Mouse (Mus musculus) 416B (cell line): ENCODE measurements around the gene Zfp385c.

ENCODE experiments used
- DNase-seq: peaks from one replicate; pipeline ENCODE4 v3.0.0; 2011; ENCODE audit warnings: low read depth

The Zfp385c gene

GRCm38 (mm10) chr11:100692164-100692616, at the start of gene Zfp385c:
Gene Zfp385c, minus strand, starts transcription at chr11:100692455.
- DNase-seq: no peak

DNA sequence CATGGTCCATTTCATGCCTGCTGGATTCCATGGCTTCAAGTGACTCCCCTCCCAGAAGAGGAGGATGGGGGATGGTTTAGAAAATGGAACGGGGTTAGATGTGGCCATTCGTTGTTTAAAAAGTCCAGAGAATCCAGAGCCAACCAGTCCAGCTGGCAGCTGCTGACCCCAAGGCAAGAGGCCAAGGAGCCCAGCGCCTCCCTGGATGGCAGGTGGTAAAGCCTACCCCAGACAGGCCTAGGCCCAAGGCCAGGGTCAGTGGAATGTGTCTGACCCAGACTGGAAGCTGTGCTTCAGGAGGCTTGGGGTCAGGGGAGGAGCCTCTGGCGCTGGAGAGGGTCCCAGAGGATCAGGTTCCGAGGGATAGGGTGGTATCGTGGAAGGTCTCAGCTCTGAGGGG, 49.1 kb upstream of the Zfp385c start:
- no peak for DNase-seq

GRCm38 (mm10) chr11:100738749-100739148, 46.5 kb upstream of the Zfp385c start:
- DNase-seq: no peak

DNA sequence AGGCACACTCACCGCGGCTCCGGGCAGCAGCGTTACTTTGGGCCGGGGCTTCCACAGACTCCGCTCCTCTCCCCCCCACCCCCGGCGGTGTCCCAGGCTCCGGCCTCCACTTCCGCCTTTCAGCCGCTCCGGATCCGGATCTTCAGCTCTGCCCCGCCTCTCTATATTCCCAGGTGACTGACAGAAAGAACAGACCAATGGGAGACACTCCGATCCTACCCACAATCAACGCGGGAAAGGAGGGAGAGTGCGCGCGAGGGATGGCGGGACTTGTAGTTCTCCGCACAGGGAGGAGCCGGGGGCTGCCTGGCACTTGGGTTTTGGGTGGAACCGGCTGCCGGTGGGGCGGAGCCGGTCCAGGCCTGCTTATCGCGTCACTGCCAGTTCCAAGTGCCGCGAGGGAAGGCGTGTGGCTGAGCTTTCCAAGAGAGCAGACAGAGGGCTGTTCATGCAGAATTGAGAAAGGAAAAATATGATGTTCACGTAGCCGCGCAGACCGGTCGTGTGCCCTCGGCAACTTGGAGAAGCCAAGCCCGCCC, 45.9 kb upstream of the Zfp385c start, which contains the start of gene Rab5c:
TSS of gene Rab5c (minus strand) at position 150 of the 539 bp plus-strand sequence.
- peak; percentile 100 for DNase-seq

- DNase-seq: peak; percentile 85
These were observed 45.0 kb upstream of the Zfp385c start for GRCm38 (mm10) chr11:100737105-100737733.

GRCm38 (mm10) chr11:100736746-100737080, 44.5 kb upstream of the Zfp385c start:
- no peak for DNase-seq

DNA sequence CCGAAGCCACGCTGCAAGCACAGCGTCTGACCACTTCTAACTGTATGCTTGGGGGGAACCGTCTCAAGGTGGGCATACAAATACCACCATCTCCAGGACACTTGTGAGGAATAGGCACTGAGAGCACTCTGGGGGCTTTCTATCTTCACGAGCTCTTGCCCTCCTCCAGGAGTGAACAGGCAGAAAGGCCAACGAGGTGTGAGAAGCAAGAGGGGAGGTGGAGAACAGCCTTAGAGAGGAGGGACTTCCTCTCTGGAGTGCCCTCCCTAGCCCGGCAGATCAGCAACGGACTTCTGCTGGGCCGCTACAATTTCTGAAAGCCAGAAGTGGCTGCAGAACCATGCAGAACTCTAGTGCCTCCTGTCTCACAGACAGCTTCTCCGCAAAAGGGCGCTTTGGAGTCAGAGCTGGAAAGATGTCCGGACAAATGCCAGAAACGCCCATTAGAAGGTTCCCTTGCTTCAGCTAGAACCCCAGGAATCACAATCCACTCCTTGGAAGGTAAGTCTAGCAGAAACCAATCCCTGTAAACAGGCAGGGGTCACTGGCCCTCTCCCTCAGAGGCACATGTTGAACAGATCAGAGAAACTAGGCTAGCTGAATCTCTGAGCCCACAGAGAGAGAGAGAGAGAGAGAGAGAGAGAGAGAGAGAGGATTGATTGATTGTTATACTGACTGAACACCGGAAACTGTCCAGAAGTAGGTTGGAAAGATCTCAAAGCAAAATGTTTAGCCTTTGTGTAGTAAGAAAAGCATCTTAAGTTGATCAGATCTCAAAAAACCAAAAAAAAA, 43.9 kb upstream of the Zfp385c start:
- DNase-seq: peak; percentile 78

DNA sequence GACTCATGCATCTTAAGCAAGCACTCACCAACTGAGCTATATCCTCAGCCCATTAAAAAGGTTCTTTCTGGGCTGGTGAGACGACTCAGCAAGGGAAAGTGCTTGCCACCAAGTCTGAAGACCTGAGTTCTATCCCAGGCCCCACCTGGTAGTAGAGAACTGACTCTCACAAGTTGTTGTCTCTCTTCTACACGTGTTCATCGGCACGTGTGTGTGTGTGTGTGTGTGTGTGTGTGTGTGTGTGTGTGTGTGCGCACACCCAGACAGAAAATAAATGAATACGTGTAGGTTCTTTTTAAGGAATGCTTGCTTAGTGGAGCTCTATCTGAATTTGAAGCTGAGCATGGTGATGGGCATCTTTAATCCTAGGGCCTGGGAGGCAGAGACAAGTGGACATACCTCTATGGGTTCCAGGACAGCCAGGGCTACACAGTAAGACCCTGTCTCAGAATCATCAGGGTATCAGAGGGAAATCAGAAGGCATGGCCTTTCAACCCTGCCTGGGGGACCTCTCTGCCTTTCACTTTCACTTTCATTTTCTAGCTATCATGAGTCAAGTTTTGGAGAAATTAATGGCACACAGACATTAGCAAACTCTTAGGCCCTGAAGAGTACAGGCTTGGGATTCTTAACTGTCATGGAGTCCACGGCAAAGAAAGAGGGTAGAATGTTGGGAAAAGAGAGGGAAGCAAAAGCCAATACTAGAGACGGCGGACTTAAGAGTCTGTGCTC, 43.0 kb upstream of the Zfp385c start:
- DNase-seq: peak; percentile 55

GRCm38 (mm10) chr11:100730477-100731205, 38.4 kb upstream of the Zfp385c start:
- peak; percentile 49 for DNase-seq

DNA sequence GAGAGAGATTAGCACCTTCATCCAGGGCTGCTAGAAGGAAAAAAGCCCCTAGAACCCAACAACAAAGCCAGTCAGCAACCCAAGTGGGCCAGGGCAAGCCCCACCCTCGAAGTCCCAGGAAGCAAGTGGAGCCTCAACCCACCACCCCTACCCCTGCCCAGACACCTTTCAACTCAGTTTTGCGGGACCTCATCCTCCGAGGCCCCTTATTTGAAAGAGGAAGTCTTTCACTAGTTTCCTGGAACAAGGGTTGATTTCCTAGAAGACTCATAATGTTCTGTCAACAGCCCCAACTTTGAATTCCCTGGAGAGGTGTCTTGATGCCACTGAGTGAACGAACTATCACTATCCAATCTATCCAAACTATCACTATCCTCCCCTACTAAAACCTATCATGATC, 37.7 kb upstream of the Zfp385c start:
- DNase-seq: no peak

GRCm38 (mm10) chr11:100728601-100729000, 36.3 kb upstream of the Zfp385c start:
- DNase-seq: no peak

DNA sequence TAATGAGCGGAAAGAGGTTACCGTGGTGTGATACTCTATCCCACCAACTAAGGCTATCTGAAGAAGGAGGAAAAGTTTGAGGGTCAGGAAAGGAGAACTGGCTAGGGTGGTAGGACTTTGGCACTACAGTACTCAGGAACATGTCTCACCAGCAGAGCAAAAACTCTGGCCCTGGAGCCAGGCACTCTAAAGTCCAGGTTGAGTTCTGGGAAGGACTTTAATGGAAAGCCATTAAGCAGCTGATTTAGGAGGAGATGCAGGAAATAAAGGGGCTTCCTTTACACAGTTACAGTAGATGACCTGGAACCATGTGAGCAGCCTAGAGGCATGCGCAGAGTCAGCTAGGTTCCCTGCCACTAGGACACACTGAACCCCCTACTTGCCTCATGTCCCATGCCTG, 34.9 kb upstream of the Zfp385c start:
- DNase-seq: no peak

- peak; percentile 36 for DNase-seq
These were observed 32.8 kb upstream of the Zfp385c start for GRCm38 (mm10) chr11:100724919-100725512.

DNA sequence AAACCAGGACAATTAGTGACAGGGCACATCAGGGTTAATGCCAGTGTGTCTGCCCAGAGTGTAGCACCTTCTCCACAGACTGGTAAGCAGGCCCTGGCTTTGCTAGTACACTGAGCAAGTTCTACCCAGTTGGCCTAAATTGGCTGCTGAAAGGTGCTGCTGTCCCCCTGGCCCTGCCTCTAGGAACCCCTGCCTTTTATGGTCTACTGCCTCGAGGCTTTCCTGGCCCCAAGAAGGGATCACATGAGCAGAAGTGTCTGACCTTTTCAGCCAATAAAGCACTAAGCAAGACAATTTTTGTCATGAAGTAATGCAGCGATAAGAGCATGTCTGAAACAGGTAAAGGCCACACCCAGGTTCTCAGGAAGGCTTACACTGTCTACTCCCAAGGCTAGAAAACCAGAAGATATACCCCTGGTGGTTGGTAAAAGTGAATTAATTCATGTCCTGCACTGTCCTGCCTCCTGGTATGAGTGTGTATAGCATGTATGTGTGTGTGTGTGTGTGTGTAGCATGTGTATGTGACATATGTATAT, 30.3 kb upstream of the Zfp385c start:
- no peak for DNase-seq

- peak; percentile 44 for DNase-seq
These were observed 29.7 kb upstream of the Zfp385c start for GRCm38 (mm10) chr11:100721776-100722492.

- DNase-seq: peak; percentile 89
These were observed 29.0 kb upstream of the Zfp385c start for GRCm38 (mm10) chr11:100721254-100721653.

- DNase-seq: peak; percentile 72
These were observed 28.1 kb upstream of the Zfp385c start for GRCm38 (mm10) chr11:100720345-100720744.

DNA sequence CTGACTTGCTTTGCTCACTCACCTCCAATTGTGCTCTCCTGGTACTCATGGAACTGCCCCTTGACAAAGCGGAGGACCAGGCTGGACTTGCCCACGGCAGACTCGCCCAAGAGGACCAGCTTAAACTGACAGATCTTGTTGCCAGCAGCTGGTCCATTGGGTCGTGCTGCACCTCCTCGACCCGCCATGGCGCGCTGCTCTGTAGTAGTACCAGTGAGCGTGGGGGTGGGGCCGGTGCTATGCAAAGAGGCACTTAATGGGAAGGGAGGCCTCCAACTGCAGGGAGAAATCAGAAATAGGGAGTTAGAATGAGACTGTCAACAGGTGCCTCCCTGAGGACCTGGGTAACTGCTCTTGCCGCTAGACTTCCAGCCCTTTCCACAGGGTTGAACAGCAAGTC, 27.6 kb upstream of the Zfp385c start:
- DNase-seq: no peak

- DNase-seq: peak; percentile 25
These were observed 27.1 kb upstream of the Zfp385c start for GRCm38 (mm10) chr11:100719312-100719711.

- DNase-seq: no peak
These were observed 26.6 kb upstream of the Zfp385c start for GRCm38 (mm10) chr11:100718866-100719265.
